Mouse (Mus musculus) embryo, embryonic 10.5 days (tissue): ENCODE measurements at regions not wholly inside any gene's neighbourhood (a gene's known extent, or its start where the extent isn't known, plus 50 kb on each side); places are given as distances from the start of the nearest gene placed in this dataset.

Source experiments
- DNase-seq: peaks from one replicate; pipeline ENCODE4 v3.0.0-alpha.2; 2015; ENCODE audit warnings: low spot score

GRCm38 (mm10) chr3:104343096-104343495 is 122.9 kb upstream of the Magi3 start:
- DNase-seq: no peak

- no peak for DNase-seq
These were observed 122.0 kb upstream of the Magi3 start for GRCm38 (mm10) chr3:104342220-104342619.

DNA sequence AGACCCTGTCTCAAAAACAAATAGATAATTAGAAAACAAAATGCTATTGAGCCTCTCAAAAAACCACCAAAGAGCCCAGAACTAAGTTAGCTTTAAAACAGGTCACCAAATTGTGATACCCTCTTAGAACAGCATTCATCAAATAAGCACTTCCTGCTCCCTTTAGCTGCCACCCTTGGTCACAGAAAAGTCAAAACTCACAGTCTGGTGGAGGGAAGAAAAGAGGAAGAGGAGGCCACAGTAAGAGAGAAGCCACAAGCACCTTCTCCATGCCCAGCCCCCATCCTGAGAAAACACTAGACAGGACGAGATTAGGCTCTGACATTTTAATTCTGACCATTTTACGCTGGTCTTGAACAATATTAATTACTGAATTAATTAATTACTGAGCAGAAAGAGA is 120.2 kb upstream of the Magi3 start:
- no peak for DNase-seq

GRCm38 (mm10) chr3:104336867-104337266 is 116.7 kb upstream of the Magi3 start:
- DNase-seq: no peak

GRCm38 (mm10) chr3:104336308-104336707 is 116.1 kb upstream of the Magi3 start:
- DNase-seq: no peak

GRCm38 (mm10) chr3:104334760-104335159 is 114.6 kb upstream of the Magi3 start:
- no peak for DNase-seq

DNA sequence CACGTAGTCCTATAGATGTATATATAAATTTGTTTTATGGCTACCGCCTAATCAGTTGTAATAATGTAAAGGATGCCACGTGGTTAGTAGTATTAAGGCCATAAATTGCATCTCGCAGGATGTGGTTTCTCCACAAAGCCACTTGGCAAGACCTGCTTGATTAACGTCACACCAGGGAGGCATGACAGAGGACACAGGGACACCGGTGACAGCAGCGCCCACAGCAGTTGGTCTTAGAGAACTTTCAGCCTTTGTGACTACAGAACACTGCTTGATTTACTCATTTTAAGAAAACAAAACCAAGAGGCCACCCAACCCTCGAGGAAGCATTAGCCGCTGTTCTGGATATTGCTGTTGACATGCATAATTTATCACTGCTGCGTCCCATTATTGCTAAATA is 113.2 kb upstream of the Magi3 start:
- DNase-seq: no peak

DNA sequence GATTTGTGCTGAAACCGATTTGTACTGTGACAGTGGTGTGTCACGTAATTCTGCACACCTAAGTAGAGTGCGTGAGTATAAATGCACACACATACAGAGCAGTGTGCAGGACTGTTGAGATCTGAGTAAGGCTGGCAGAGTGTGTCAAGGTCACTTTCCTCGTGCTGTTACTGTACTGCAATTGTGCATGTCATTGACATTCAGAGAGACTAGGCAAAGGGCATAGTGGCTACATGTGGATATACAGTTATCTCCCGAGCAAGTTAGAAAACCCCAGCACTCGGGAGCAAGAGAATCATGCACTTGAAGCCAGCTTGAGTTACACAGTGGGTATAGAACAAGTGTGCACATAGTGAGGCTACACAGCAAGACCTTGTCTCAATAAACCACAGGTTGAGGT is 110.5 kb upstream of the Magi3 start:
- no peak for DNase-seq

- DNase-seq: no peak
These were observed 107.7 kb upstream of the Magi3 start for GRCm38 (mm10) chr3:104327829-104328228.

- no peak for DNase-seq
These were observed 107.0 kb upstream of the Magi3 start for GRCm38 (mm10) chr3:104327034-104327729.

DNA sequence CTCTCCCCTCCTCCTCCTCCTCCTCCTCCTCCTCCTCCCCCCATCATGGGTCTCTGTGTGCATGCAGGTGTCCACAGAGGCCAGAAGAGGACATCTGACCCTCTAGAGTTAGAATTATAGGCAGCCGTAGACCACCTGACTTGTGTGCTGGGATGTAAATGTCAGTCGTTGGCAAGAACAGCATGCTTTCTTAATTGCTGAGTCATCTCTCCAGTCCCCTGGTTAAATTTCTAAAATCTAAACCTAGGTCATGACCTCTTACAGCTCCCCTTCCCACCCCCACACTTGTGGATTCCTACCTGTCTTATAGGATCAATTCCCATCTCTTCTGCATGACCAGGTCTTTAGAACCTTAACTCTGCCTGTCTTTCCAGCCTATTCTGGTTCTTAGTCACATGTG is 102.4 kb upstream of the Magi3 start:
- no peak for DNase-seq

- no peak for DNase-seq
These were observed 100.2 kb upstream of the Magi3 start for GRCm38 (mm10) chr3:104320404-104320803.

GRCm38 (mm10) chr3:104319377-104319776 is 99.2 kb upstream of the Magi3 start:
- DNase-seq: no peak

GRCm38 (mm10) chr3:104318911-104319310 is 98.7 kb upstream of the Magi3 start:
- peak; percentile 45 for DNase-seq

- DNase-seq: no peak
These were observed 97.4 kb upstream of the Magi3 start for GRCm38 (mm10) chr3:104317528-104317927.

- DNase-seq: no peak
These were observed 92.9 kb upstream of the Magi3 start for GRCm38 (mm10) chr3:104313063-104313462.

- DNase-seq: no peak
These were observed 86.8 kb upstream of the Magi3 start for GRCm38 (mm10) chr3:104306961-104307360.

- DNase-seq: peak; percentile 46
These were observed 85.9 kb upstream of the Magi3 start for GRCm38 (mm10) chr3:104305904-104306563.

DNA sequence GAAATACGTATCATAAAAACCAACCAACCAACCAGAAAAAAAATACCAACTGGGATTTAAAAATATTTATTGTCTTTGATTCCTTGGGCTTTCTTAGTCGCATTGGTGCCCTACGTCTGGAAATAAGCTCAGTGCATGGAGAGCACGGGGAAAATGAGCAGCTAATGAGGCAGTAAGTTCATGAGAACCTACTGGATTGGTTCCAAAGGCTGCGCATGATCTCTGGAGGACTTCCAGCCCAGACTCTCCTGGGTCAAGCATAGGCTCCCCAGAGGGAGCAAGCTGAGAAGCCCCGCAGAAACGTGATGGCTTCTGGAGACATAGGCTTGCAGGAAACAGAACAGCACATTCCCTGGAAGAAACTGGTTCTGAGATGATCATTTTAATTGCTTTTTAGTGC is 83.4 kb upstream of the Magi3 start:
- DNase-seq: no peak

- DNase-seq: no peak
These were observed 80.0 kb upstream of the Magi3 start for GRCm38 (mm10) chr3:104300201-104300600.

GRCm38 (mm10) chr3:104298878-104299277 is 78.7 kb upstream of the Magi3 start:
- DNase-seq: no peak

DNA sequence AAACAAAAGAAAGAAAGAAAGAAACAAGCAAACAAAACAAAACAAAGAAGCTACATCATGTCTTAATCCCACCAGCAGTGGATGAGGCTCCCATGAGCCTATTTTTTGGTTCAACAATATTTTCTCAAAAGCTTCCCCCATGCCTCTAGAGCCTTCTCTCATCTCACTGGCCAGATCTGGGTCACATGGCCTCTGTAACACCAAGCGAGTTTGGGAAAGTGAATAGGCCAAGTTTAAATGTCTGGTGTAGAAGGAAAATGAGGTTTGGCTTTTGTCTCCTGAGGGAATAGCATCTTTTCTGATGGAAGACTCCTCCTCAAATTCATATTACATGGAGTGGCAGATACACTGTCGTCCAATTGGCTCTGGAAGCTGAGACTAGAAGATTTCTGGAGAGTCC is 78.2 kb upstream of the Magi3 start:
- DNase-seq: no peak

DNA sequence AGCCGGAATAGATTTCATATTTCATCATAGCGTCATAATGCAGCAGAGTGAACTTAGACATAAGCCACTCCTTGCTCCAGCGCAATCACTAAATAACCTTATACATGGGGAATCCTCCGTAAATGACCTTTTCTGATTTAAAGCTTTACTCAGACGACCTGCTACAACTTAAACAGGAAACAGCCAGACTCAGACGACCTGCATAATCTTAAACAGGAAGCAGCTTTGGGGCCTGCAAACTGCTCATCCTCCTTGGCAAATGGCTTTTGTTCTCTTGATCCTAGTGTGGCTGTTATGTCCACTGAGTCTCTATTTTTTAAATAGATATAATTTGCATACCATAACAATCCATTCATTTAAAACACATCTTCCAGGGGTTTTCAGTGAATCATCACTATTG is 76.9 kb upstream of the Magi3 start:
- DNase-seq: no peak

- no peak for DNase-seq
These were observed 75.7 kb upstream of the Magi3 start for GRCm38 (mm10) chr3:104295856-104296255.
